Mouse (Mus musculus) olfactory bulb, adult 2 months (tissue): Measurements from ENCODE around the gene Map6d1.

Source experiments
- CTCF ChIP-seq: fragments of 200-500 bp; IDR thresholded peaks from 2 replicates; pipeline ENCODE4 v1.5.1; 2012; ENCODE audit warnings: low read depth, mild to moderate bottlenecking, low read length, moderate library complexity; ENCODE audit not compliant: insufficient read depth
- POLR2A ChIP-seq: fragments of 200-500 bp; IDR thresholded peaks from 2 replicates; pipeline ENCODE4 v1.6.1; 2012; ENCODE audit warnings: mild to moderate bottlenecking, low read depth, low read length, moderate library complexity; ENCODE audit not compliant: insufficient read depth

DNA sequence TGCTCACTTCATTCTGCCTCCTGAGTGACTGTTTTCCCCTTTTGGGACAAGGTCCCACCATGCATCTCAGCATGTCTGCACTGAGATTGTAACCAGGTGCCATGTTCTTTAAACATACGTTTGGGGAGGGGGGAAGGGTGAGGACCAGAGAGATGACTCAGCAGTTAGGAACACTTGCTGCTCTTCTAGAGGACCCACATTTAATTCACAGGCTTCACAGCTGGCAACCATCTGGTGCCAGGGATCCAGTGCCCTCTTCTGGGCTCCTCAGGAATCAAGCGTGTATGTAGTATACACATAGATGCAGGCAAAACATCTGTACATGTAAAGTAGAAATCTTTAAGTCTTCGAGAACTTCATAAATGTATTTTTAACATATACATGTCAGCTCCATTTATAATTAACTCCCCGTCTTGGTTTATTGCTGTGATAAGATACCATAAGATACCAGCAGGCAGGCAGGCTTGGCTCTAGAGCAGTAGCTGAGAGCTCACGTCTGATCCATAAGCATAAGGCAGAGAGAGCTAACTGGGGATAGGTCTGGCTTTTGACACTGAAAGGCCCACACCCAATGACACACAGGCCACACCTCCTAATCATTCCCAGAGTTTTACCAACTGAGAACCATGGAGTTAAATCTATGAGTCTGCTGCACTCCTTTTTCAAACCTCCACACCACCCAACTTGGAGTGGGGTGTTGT lies 41.5 kb downstream of the Map6d1 start:
- no peak for TF ChIP-seq CTCF
- no peak for TF ChIP-seq POLR2A
